Mouse (Mus musculus) ovary, adult 18-20 months (tissue): ENCODE data around the gene Snx8.

Experiments
- DNase-seq: peaks from one replicate; pipeline ENCODE4 v3.0.0; 2022; ENCODE audit warnings: low spot score, mixed read lengths

The Snx8 gene

DNA sequence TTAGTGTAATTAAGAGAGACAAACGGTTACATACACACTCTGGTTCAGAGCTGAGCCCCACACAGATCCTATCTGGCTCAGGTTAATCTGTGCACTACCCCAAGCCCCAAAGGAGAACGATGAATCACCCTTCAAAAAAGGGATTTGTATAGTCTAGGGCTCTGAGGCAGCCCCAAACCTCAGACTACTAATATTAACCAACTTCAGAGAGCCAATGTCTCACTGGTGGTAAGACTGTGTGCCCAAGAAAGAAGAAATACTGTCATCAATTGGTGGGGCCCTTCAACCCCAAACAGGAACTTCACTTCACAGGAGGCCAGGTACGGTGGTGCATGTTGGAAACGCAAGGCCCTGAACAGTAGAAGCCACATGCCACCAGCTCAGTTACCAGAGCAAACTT lies 43.8 kb downstream of the Snx8 start:
- no peak for DNase-seq

DNA sequence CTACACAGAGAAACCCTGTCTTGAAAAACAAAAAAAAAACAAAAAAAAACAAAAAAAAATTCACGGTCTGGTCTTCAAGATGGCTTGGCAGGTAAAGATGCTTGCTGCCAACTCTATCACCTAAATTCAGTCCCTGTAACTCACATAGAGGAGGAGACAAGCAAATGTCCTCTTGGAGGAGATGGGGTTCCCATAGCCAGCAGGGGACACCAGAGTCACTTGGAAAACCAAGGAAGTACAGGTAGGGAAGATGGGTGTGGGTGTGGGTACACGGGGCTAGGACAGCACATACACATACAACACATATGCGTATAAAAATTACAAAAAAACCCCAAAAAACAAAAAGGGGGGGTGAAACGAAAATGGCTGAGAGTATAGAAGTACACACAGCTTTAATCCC lies 46.2 kb downstream of the Snx8 start:
- DNase-seq, result no peak

DNA sequence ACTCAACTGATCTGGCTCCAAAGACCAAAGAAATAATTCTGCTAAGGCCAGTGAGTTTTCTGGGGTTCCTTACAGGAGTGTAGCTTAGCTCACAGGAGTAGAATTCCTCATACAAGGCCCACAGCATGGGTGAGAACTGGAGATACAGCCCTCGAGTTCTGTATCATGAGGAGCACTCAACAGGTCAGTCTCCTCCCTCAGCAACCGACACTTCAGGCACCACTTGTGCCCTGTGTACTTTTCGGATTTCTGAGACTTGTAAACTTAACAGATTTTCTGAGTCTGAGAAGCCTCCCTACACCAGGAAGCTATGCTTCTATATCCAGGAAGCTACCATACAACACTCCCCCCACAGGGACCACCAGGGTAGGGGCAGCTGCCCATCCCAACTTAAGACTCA lies 49.2 kb downstream of the Snx8 start:
- no peak for DNase-seq

DNA sequence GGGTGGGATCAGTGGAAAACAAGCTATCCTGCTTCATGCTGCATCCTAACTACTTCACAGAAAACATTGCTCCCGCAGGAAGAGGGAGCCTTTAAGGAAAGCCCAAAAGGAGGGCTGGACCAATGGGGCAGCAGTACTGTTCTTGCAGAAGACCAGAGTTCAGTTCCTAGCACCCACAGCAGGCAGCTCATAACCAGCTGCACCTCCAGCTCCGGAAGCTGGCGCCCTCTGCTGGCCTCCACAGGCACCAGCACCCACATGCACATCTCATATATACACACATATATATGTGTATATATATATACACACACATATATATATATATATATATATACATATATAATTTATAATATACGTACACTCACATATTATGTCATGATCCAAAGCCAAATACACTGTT lies 50.3 kb downstream of the Snx8 start:
- no peak for DNase-seq

DNA sequence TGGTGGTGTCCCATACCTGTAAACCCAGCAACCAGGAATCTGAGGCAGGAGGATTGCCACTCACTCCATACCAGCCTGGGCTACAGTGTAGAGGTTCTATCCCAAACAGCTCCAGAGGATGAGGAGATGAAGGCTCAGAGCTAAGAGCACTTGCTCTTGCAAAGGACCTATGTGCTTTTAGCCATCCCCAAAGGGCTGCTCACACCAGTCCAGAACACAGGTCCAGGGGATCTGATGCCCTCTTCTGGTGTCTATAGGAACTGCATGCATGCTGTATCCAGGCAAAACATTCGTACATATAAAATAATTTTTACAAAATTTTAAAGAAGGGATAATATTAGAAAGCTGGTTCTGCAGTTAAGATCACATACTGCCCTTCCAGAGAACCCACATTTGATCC lies 52.4 kb downstream of the Snx8 start:
- no peak for DNase-seq

DNA sequence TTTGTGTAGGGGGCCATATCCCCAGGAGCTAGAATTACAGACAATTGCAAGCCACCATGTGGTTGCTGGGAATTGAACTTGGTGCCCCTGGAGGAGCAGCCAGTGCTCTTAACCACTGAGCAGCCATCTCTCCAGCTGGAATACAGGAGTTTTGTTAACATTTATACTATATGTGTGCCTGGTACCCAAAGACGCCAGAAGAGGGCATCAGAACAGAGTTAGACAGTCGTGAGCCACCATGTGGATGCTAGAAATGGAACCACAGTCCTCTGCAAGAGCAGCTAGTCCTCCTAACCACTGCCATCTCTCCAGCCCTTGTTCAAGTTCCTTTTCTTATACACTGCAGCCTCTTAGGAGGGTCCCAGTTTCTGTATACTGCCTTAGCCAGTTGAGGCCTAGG lies 55.4 kb downstream of the Snx8 start:
- no peak for DNase-seq

DNA sequence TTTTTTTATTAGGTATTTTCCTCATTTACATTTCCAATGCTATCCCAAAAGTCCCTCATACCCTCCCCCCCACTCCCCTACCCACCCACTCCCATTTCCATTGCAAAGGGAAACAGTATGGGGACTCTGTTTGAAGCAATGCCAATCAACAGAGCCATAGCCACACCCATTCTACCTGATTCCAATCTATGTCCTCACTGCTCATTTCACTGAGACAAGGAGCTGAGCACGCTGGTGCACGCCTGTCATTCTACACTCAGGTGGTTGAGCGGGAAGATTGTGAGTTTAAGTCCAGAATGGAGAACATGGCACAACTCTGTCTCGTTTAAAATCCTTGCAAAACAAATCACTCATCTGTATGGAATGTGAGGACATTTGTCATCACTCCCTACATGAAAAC lies 56.5 kb downstream of the Snx8 start:
- DNase-seq, result no peak

DNA sequence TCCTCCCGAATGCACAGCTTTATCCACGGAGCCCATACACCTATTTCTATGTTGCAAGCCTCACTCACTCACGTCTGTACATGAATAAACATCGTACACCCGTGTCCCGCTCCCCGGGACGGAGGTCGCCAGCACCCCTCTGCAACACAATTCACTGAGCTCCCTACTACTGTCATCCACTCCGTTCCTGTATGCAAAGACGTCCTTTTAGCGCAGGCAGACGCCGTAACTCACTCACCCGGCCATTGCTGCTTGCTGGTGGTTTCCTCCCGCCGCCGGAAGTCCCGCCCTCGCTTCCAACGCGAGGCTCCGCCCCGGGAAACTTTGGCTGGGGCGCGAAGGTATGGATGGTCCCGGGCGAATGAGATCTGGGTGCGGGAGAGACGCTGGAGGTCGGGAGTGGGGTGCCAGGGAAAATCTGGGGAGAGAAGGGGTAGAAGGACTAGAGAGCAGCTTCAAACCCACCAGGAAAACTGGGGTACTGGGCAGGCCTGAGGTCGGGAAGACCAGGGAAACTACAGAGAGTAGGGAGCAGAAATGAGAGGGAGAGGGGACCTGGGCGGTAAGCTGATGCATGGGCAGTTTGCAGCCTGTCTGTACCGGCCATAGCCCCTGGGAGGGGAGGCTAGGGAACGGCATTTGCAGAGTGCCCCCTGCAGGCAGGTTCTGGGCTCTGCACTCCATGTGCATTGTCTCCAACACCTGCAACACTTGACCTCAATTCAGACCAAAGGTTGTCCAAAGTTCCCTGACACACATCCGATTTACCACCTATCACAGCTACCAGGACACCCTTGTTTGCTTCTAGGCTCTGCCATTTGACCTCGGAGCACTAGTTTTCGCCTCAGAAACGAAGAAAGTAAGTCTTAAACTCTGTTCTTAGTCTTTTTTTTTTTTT lies 57.2 kb downstream of the Snx8 start, which contains the start of gene Mrm2:
TSS of gene Mrm2 (minus strand) at position 284 of the 898 bp plus-strand sequence.
- peak; percentile 64 for DNase-seq

DNA sequence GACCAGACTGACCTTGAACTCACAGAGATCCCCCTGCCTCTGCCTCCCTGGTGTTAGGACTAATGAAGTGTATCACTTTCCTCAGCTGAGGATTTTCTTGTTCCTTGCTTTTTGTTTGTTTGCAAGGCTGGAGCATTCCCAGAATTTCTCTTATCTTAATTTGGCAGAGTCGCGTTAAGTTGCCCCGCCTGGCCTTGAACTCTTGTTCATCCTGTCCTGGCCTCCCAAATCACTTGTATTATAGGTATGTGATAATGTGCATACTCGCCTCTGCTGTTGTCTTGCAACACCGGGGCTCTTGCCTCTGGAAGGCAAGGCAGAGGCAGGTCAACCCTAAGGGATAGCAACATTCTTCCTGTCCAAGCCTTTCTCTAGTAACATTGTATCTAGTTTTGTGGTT lies 65.0 kb downstream of the Snx8 start:
- no peak for DNase-seq

DNA sequence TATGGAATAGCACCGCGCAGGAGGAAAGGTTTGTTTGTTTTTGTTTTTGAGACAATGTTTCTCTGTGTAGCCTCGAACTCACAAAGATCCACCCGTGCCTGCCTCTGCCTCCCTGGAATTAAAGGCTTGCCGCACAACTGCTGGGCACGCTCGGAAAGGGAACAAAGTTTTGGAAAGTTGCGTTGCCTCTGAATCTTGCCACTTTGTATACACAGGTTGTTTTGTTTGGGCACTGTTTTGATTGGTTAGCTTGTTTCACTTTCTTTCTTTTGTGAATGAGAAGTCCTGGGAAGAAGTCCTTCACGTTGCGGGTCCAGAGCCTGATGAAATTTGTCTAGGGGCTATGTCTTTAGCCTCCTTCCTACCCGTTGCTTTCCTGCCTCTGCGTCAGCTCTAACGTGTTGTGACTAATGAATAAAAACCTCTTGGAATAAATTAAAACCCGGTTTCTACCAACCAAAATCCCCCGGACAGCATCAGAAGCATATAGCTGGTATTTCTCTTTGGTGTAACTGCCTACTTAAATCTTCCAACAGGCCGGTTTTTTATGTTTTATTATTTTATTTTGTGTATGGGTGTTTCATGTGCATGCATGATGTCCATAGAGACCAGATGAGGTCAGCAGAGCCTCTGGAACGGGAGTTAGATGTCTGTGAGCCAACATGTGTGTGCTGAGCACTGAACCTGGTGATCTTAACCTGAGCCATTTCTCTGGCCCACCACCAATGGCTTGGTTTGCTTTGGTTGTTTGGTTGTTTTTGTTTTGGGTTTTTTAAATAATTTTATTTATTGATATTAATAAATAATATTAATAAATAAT lies 67.1 kb downstream of the Snx8 start:
- no peak for DNase-seq

DNA sequence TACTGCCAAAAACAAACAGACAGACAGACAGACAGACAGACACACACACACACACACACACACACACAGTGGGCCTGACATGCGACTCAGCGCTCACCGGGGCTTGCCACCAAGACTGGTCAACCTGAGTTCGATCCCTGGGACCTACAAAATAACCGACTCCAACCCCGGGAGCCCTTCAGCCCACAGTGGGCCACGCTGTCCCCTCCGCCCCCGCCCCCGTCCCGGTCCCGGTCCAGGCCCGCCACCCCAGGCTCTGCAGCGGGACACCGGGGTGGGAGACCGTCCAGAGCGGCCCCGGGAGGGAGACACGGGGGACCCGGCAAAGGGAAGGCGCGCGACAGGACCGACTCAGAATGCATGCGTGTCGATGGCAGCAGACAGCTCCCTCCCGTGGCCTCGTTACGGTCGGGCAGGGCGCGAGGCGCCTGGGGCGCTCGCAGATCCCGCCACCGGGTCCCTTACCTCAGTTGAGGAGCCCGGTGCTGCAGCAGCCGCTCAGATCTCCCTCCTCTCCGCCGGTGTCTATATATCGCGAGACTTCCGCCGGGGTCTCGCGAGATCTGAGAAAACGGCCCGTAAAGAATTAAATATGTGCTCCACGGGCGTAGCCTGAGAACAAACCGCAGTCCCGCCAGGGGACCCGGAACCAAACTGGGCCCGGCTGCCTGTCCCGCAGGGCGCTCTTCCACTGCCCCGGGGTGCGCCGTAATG lies 67.9 kb downstream of the Snx8 start, which contains the start of the genes Mad1l1 and Nudt1:
TSS of gene Mad1l1 (minus strand) at position 511 of the 714 bp plus-strand sequence.
TSS of gene Nudt1 (plus strand) at position 615 of the 714 bp plus-strand sequence.
- DNase-seq, result peak; percentile 94

DNA sequence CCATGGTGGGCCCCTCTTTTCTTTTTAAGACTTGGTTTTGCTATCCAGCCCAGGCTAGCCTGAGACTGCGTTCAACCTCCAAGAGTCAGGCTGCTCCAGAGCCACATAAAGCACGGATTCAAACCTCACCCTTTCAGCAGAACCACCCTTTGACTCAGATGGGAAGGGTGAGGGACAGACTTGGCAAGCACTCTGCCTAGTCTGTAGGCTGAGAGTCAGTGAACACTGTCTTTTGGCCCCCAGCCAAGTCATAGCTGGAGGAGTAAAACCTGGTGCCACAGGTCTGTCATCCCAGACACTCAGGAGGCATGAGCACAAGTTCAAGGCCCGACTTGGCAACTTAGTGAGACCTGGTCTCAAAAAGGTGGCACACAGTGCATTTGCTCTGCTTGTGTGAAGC lies 72.3 kb downstream of the Snx8 start:
- no peak for DNase-seq

DNA sequence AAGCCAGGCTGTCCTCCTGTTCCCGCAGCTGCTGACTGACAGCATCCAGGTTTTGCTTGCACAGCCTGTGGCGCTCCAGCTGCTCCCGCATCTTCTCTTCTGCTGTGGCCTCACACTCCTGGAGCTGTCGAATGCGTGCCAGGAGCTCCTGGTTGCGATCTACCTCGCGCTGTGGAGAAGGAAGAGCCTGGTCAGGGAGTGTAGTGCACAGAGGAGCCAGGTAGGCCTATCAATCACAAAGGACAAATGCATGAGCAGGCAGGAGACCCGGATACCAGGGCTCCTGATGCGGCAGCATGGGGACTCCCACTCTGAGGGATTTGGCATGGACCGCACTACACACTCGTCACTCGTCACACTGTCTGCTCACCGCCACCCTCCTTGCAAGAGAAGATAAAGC lies 81.5 kb downstream of the Snx8 start:
- no peak for DNase-seq

DNA sequence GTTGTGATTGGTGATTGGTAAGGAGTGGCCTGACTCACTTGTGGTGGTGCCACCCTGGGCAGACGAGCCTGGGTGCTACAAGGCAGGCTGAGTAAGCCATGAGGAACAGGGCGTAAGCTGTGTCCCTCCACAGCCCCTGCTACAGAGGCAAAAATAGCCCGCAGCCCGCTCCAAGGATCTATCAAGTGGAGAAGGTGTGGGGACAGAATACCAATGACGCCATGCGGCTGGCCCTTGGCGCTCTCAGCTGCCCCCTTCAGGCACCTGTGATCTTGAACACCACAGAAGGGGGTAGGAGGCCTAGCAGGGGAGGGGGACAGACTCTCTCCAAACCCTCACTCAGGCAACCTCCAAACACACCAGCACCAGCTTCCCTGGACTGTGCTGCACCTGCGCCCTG lies 83.0 kb downstream of the Snx8 start:
- DNase-seq, result no peak

DNA sequence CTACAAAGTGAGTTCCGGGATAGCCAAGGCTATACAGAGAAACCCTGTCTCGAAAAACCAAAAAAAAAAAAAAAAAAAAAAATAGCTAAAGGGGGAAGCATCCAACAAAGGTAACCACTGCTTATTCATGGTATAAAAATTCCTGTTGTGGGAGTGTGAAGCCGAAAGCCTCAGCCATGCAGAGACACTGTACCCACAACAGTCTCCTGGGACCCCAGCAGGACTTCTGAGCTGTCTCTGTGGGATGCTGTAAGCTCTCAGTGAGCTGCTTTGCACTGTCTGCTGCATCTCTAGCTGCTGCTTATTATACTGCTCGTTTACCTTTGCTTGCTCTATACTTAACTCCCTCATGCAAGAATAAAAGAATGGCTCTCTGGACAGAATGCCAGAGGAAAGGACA lies 90.8 kb downstream of the Snx8 start:
- DNase-seq, result no peak

DNA sequence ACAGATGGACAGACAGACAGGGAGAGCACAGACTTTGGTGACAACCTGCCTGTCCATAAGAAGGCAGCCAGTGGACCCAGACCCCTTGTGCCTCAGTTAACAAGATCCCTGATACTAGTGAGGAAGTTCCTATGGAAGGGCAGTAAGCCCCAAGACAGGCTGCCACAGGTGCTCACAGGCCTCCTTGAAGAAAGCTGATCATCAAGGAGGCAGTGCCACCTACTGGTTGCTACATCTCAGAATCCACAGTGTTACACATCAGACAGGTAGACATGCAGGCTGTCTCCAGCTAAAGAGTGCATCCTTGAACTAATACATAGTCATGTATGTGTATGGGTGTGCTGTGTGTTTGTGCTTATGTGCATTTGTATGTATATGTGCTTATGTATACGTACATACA lies 96.9 kb downstream of the Snx8 start:
- peak; percentile 8 for DNase-seq
